ENCODE assay signal across 9 mouse cellular contexts in genomic region chr1:55618617-55619286, GRCm38 (mm10).
DNase-seq lines count a peak whose midpoint lies in the region; ATAC-seq lines count a peak whose summit lies in the region.
"Had no signal": no experiment of that assay in that cellular context is flagged by ENCODE, and none has a peak within 500 bp of the region (broad histone marks: within the 10 kb centered on the region; RNA-seq: fewer than 3 reads in every experiment).

No protein-coding gene starts in this region.

- 52% methylated on average over 7 of the region's 7 CpGs for WGBS in kidney, embryonic 16.5 days
- WGBS in kidney, embryonic 15.5 days, result 50% methylated on average over 7 of the region's 7 CpGs
- 77% methylated on average over 7 of the region's 7 CpGs for WGBS in hindbrain, embryonic 11.5 days

- H3K9me3 ChIP-seq in kidney, embryonic 16.5 days (ENCODE audit: low read length), result no peaks in the 10 kb centered on the region
- H3K9me3 ChIP-seq in kidney, embryonic 15.5 days (replicated peaks), result no peaks in the 10 kb centered on the region
- no peaks in the 10 kb centered on the region for H3K9me3 ChIP-seq in hindbrain, embryonic 11.5 days (ENCODE audit: control insufficient read depth, low read length)

- peak; percentile 57 for ATAC-seq in kidney, embryonic 16.5 days (ENCODE audit: low FRiP score, low TSS enrichment)
- no peak for ATAC-seq in kidney, embryonic 15.5 days (replicated peaks; ENCODE audit: low FRiP score)
- peak; percentile 37 for ATAC-seq in granulocyte monocyte progenitor cell, adult 5-6 weeks (replicated peaks; ENCODE audit: poor library complexity, severe bottlenecking)
- ATAC-seq in hindbrain, embryonic 11.5 days (ENCODE audit: low FRiP score), result no peak

- peaks cover 7% of the 10 kb centered on the region; the same call in 1 of the 2 replicates for H3K4me1 ChIP-seq in kidney, embryonic 16.5 days (ENCODE audit: insufficient read depth, low read length)
- peaks cover 7% of the 10 kb centered on the region; the same call in 1 of the 2 replicates for H3K4me1 ChIP-seq in kidney, embryonic 15.5 days
- no peaks in the 10 kb centered on the region for H3K4me1 ChIP-seq in hindbrain, embryonic 11.5 days (replicated peaks; ENCODE audit: control insufficient read depth, insufficient read depth, low read length)

- no peak overlapping the region for H3K4me2 ChIP-seq in kidney, embryonic 16.5 days (replicated peaks; ENCODE audit: low read depth, low read length)
- no peak overlapping the region for H3K4me2 ChIP-seq in kidney, embryonic 15.5 days
- no peak overlapping the region for H3K4me2 ChIP-seq in hindbrain, embryonic 11.5 days (replicated peaks; ENCODE audit: low read depth, low read length)

- intact Hi-C loops in left cerebral cortex, postnatal 36 days (cut with DNase I), result no loop called here

- H3K27me3 ChIP-seq in kidney, embryonic 16.5 days (ENCODE audit: insufficient read depth, low read length), result no peaks in the 10 kb centered on the region
- H3K27me3 ChIP-seq in kidney, embryonic 15.5 days, result no peaks in the 10 kb centered on the region
- no peaks in the 10 kb centered on the region for H3K27me3 ChIP-seq in hindbrain, embryonic 11.5 days (ENCODE audit: control insufficient read depth, insufficient read depth, low read length)

- peak; percentile 54 for DNase-seq in adrenal gland, postnatal 25 days
- DNase-seq in left cerebral cortex, postnatal 36 days (ENCODE audit: low spot score in 2 of 2), result peak; percentile 9 to 17
- DNase-seq in thymus, postnatal 36 days, result no peak
- no peak for DNase-seq in ovary, adult 18-20 months (ENCODE audit: low spot score)
- no peak for DNase-seq in hindbrain, embryonic 11.5 days (ENCODE audit: low spot score)

- H3K4me3 ChIP-seq in kidney, embryonic 16.5 days (ENCODE audit: low read length), result no peak overlapping the region
- H3K4me3 ChIP-seq in kidney, embryonic 15.5 days (replicated peaks), result no peak overlapping the region
- no peak overlapping the region for H3K4me3 ChIP-seq in hindbrain, embryonic 11.5 days (ENCODE audit: low read depth, low read length)

- peak overlapping the region; percentile 34; the same call in 1 of the 2 replicates for H3K27ac ChIP-seq in kidney, embryonic 16.5 days (ENCODE audit: low read length)
- no peak overlapping the region for H3K27ac ChIP-seq in kidney, embryonic 15.5 days
- no peak overlapping the region for H3K27ac ChIP-seq in hindbrain, embryonic 11.5 days (ENCODE audit: low read depth, low read length)
- H3K27ac ChIP-seq: kidney, postnatal 0 days had no signal

- H3K9ac ChIP-seq in kidney, embryonic 16.5 days (replicated peaks; ENCODE audit: low read length), result no peak overlapping the region
- no peak overlapping the region for H3K9ac ChIP-seq in kidney, embryonic 15.5 days
- no peak overlapping the region for H3K9ac ChIP-seq in hindbrain, embryonic 11.5 days (ENCODE audit: low read depth, low read length)

- H3K36me3 ChIP-seq in kidney, embryonic 16.5 days (ENCODE audit: insufficient read depth, low read length), result no peaks in the 10 kb centered on the region
- no peaks in the 10 kb centered on the region for H3K36me3 ChIP-seq in kidney, embryonic 15.5 days
- no peaks in the 10 kb centered on the region for H3K36me3 ChIP-seq in hindbrain, embryonic 11.5 days (ENCODE audit: control insufficient read depth, insufficient read depth, low read length)

Comparison
In these comparisons a context has a peak if more than half of its experiments do, and no peak if none do; other contexts are left out.
1. ATAC-seq: peak in kidney, embryonic 16.5 days (single experiment) and granulocyte monocyte progenitor cell, adult 5-6 weeks (single experiment); none in kidney, embryonic 15.5 days (single experiment) and hindbrain, embryonic 11.5 days (single experiment).
2. DNase-seq: peak in adrenal gland, postnatal 25 days (single experiment) and left cerebral cortex, postnatal 36 days (2 of 2); none in thymus, postnatal 36 days (0 of 2), ovary, adult 18-20 months (single experiment) and hindbrain, embryonic 11.5 days (single experiment).